Mouse (Mus musculus): ENCODE measurements around the gene Ube2b.

- TF ChIP-seq CTCF (IDR thresholded peaks at IDR 0.05; ENCODE audit: low read depth) (peak; percentile 23), EP300 (IDR thresholded peaks at IDR 0.05; ENCODE audit: low read depth) (no peak)
Measured at GRCm38 (mm10) chr11:51999611-52000289, 812 bp downstream of the Ube2b start.
